Mouse (Mus musculus) large intestine, adult 2 months (tissue): ENCODE results near the gene Abcg4. TPM values are rescaled to one million over a fixed set of nuclear protein-coding genes. Genes with fewer than 3 reads are reported as not detected.
"Not testable (repeated sequence)": the region's sequence is repeated elsewhere in the genome, so short reads cannot be mapped to it uniquely, and the experiment has no call there.

Experiments
- DNase-seq: peaks from one replicate; pipeline ENCODE4 v3.0.0-alpha.2; 2012; ENCODE audit warnings: low read depth, low spot score
- WGBS: fragments of 180-500 bp; shearing (Covaris S2); methylation state at CpG from one replicate; pipeline ENCODE4 v1.1.7; 2018; 5-methylcytosine and 5-hydroxymethylcytosine counted together
- polyA plus RNA-seq: library from polyadenylated mRNA; depleted of rRNA; stranded (reverse); fragments of >200 nt; gene quantifications from 2 replicates; pipeline ENCODE4 v1.2.3, GENCODE M21; 2012; rRNA removed

The Abcg4 gene
- polyA plus RNA-seq: 2.1 and 2.7 TPM in 2 replicates

DNA sequence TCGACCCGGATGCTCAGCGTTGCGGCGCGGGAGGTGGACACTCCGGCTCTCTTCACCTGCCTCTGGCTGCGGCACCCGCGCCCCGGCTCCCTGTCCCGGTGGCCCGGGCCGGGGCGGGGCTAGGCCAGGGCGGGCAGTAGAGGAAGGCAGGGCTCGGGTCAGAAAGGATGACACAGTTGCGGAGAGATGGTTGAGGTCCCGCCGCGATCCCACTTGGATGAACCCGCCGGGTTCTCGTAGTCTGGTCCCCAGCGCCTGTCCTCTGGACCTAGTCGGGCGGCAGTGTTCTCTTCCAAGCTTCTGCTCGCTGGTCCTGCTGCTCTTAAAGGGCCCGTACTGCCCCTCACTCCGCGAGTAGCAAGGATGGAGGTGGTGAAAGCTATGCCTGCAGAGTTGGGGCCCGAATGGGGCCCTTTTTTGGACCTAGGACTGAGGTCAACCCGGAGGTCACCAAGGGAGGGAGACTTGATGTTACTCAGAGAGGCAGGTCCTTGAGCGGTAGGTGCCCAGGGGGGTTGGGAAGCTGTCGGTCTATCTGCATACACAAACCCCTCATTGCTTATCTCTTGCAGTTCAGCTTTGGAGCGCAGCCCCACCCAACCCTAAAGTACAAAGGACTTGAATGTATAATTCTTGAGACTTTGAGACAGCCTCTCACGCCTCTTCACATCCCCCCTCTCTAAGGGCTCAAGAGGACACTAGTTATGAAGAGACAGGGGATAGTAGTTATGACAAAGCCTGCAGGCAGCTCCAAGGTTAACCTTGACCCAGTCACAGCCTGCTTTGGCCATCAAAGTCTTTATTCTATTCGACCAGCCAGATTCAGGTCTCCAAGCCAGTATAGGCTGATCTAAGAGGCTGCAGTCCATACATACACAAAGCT is at the start of gene Abcg4:
Gene Abcg4, minus strand, starts transcription at position 540 of the 883 bp plus-strand sequence.
- 1% methylated on average over 38 of the region's 38 CpGs for WGBS
- no peak for DNase-seq

DNA sequence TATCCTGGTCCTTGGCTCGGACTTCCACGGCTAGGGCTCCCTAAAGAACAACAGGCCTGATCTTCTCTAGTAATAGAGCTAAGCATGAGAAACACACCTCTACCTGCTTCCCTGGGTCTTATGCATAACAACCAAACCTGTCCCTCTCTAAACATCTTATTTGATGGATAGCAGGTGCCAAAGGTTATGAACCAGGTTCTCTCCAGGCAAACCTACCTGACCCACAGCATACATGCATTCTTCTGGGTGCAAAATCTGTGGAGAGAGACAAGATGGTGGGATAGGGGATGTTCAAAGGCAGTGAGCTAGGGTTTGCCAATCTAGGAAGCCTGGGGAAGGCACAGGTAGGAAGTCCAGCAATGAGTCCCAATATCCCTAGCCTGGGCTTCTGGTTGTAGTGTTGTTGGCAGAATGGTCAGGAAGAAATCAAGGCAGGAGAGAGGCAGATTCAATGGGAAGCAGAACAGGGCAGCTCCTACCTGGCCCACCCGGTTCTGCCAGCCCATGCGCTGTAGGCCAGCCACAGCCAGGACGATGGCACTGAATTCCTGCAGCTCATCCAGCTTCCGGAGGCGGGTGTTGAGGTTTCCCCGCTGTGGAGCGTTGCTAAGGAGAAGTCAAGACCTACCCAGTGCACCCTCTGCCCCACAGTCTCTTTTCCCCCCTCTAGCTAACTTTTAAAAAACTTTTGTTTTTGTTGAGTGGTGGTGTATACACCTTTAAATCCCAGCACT is 49.2 kb upstream of the Abcg4 start:
- WGBS: 68% methylated on average over 9 of the region's 9 CpGs

GRCm38 (mm10) chr9:44336964-44337363 is 48.5 kb upstream of the Abcg4 start:
- DNase-seq: no peak
- 65% methylated on average over 3 of the region's 3 CpGs for WGBS

More for the DNA sequence above, 49.2 kb upstream of the Abcg4 start:
- DNase-seq: no peak

DNA sequence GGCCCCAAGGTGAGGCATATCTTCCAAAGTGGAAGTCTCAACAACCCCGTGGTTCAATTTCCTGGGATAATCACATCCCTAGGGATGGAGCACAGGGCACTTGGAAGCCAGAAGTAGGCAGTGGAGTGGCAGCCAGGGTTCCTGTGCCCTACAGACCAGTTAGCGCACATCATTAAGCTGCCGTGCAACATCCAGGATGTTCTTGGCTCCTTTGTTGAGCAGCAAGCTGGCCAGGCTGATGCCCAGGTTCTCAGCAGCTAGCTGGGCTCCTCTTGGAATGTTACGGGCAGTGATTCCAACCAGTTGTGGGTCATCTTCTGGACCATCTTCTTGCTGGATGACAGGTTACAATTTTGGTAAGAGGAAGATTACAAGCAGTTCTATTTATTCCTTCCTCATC is 48.1 kb upstream of the Abcg4 start:
- DNase-seq: not testable (repeated sequence)
- WGBS: 35% methylated on average over 4 of the region's 4 CpGs

- DNase-seq: no peak
- 5% methylated on average over 5 of the region's 5 CpGs for WGBS
Observed at GRCm38 (mm10) chr9:44336093-44336406, 47.6 kb upstream of the Abcg4 start.

- WGBS: under 1% methylated on average over 50 of the region's 50 CpGs
Observed at GRCm38 (mm10) chr9:44335331-44336092, 47.1 kb upstream of the Abcg4 start.

GRCm38 (mm10) chr9:44334396-44335330 is 46.2 kb upstream of the Abcg4 start, which contains the start of gene H2afx:
TSS of gene H2afx (plus strand) at chr9:44334694.
- under 1% methylated on average over 91 of the region's 91 CpGs for WGBS
- peak; percentile 99 for DNase-seq

More at GRCm38 (mm10) chr9:44335331-44336092, 47.1 kb upstream of the Abcg4 start:
- DNase-seq: no peak

DNA sequence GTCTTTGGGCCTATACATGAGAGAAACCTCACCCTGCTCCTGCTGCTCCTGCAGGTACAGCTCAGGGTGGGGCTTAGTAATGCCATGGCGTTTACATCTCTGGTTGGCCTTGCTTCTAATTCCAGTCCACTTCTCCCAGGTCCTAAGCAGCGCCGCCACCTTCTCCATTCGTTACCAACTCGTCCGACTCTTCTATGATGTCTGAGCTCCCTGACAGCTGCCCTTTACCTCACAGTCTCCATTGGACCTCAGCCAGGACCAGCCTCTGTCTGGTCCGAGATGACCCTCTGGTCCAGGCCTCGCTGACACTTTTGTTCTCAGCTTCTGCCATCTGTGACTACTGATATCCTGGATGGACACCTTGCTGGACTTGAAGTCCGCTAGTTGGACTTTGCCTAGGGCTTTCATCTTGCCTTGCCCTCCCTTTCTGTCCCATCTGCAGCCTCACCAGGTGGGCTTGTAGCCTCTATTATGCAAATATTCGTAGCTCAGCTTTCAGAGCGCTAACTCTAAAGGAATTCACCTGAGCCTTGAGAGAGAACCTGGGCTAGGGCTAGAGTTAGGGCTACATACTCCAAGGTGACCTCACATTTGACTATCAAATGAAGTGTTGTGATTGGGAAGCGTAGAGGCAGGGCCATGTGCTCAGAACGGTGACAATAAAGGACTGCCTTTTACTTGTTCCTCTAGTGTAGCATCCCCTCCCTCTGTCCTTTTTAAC is 44.7 kb upstream of the Abcg4 start:
- DNase-seq: no peak

GRCm38 (mm10) chr9:44330736-44331135 is 42.3 kb upstream of the Abcg4 start:
- no peak for DNase-seq
- 47% methylated on average over 6 of the region's 6 CpGs for WGBS

More for the DNA sequence above, 44.7 kb upstream of the Abcg4 start:
- 91% methylated on average over 13 of the region's 13 CpGs for WGBS

DNA sequence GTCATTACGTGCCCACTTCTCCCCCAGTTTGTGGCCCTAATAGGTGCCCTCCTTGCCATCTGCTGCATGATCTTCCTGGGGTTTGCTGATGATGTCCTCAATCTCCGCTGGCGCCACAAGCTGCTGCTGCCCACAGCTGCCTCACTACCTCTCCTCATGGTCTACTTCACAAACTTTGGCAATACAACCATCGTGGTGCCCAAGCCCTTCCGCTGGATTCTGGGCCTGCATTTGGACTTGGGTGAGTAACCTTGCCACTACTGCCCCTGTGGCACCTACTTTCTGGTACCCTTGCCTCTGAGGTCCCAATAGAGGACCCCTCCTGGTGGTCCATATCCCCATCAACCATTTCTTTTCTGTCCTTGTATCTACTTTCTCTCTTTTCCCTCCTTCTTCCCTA is 39.5 kb upstream of the Abcg4 start:
- WGBS: 84% methylated on average over 5 of the region's 5 CpGs

DNA sequence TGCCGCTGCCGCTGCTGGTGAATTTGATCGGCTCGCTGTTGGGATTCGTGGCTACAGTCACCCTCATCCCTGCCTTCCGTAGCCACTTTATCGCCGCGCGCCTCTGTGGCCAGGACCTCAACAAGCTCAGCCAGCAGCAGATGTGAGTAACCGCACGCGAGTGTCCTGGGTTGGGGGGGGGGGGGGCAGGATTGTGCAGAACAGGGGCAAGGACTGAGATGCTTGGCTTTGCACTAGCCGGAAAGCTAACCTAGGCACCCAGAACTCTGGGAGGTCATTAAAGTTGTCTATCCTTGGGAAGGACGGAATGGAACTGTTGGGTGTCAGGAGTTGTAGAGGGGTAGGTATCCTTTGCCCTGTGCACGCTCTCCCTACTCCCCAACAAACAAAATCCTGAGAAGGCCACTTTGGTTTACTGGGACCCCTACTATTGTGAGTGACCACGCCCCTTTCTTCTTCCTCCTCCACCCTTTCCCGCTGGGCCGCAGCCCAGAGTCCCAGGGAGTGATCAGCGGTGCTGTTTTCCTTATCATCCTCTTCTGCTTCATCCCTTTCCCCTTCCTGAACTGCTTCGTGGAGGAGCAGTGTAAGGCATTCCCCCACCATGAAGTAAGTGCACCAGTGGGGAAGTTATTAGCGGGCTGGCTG is 38.8 kb upstream of the Abcg4 start:
- no peak for DNase-seq
- under 1% methylated on average over 22 of the region's 22 CpGs for WGBS

More for the DNA sequence above, 39.5 kb upstream of the Abcg4 start:
- DNase-seq: no peak

DNA sequence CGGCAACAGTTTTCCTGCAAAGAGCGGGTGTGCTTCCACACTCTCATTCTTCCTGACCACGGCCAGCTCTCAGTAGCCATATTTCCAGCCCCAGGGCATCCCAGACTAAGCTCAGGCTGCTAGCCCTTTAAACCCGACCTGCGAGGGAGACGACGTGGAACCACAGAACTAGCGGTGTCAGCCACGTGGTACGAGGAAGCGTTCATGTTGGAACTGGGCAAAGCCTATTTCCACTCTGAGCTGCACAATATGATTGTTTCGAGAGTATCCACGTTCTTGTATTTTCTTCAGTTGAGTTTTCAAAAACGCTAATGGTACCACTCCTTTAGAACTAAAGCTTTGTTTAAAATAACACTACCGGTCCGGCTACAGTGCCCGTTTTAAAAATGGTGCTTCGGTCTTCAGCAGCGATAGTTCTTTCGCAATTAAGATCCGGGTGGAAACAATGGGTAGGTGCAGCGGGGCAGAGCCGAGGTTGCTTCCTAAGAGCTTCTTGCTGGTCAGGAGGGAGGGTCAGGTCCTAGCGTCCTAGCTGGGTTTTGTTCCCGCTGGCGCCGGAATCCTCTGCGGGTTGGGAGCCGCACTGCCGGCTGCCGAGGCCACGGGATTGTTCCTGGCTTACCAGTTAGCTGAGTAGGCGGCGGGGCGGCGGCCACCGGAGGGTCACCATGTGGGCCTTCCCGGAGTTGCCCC is 38.1 kb upstream of the Abcg4 start:
- DNase-seq: peak; percentile 80
- WGBS: under 1% methylated on average over 38 of the region's 38 CpGs

- WGBS: under 1% methylated on average over 12 of the region's 12 CpGs
Observed at GRCm38 (mm10) chr9:44325768-44326370, 37.5 kb upstream of the Abcg4 start, which contains the start of gene Dpagt1. TSS of gene Dpagt1 (plus strand) at chr9:44326019.

DNA sequence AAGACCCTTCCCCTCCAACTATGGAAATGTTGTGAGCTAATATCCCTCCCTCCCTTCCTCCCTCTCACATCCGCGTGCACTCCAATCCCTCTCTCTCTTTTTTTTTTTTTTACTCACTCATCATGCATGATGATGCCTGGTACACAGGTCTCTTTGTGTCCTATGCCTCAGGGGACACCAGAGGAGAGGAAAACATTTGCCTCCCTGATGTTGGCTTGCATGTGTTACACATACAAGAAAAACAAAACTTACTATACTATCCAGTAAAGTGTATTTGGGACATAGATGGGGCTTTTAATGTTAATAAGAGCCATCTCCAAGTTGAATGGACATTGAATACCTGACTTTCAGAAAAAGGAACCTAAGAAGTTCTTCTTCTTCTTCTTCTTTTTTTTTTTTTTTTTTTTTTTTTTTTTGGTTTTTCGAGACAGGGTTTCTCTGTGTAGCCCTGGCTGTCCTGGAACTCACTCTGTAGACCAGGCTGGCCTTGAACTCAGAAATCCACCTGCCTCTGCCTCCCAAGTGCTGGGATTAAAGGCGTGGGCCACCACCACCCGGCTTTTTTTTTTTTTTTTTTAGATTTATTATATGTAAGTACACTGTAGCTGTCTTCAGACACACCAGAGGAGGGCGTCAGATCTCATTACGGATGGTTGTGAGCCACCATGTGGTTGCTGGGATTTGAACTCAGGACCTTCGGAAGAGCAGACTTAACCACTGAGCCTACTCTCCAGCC is 36.8 kb upstream of the Abcg4 start:
- DNase-seq: not testable (repeated sequence)
- 47% methylated on average over 7 of the region's 8 CpGs for WGBS

More at GRCm38 (mm10) chr9:44325768-44326370, 37.5 kb upstream of the Abcg4 start, which contains the start of gene Dpagt1:
- DNase-seq: no peak

DNA sequence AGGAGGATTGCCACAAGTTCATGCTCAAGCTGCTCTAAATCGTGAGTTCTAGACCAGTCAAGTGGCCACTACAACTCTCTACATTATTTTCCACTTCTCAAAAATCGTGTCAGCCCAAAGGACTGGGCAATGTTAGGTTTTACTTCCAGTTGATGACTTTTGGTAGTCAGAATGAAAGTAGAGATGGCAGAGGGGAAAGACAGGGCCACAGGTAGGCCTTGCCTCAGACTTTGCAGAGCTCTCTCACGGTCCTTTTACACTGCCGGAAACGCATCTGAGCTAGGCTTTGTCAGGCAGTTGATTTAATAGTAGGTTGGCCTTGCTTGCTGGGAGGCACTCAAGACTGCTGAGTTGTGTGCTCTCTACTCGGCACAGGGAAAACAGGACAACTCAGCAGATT is 35.7 kb upstream of the Abcg4 start:
- DNase-seq: no peak
- whole genome bisulfite sequencing: 85% methylated on average over 6 of the region's 6 CpGs

- 57% methylated on average over 4 of the region's 4 CpGs for WGBS
Observed at GRCm38 (mm10) chr9:44323656-44324055, 35.2 kb upstream of the Abcg4 start.

More at GRCm38 (mm10) chr9:44323656-44324055, 35.2 kb upstream of the Abcg4 start:
- not testable (repeated sequence) for DNase-seq
